Mouse (Mus musculus) left cerebral cortex, adult 9 months (tissue): ENCODE data around the gene Zfp354a.
A peak's percentile ranks its signal among the peaks of the same experiment; 100 is the strongest.
"Not testable (repeated sequence)": the region's sequence is repeated elsewhere in the genome, so short reads cannot be mapped to it uniquely, and the experiment has no call there.

ENCODE experiments used
- DNase-seq, 2 experiments: peaks; one replicate each; pipeline ENCODE4 v3.0.0; 2022; ENCODE audit warnings: low spot score in 2 of 2

Gene Zfp354a

GRCm38 (mm10) chr11:51059151-51059571, at the start of gene Zfp354a:
Gene Zfp354a, plus strand, starts transcription at chr11:51059257.
- DNase-seq: peak; percentile 31 to 65

GRCm38 (mm10) chr11:51011821-51012220, 47.2 kb upstream of the Zfp354a start:
- DNase-seq: no peak

GRCm38 (mm10) chr11:51013936-51014335, 45.1 kb upstream of the Zfp354a start, which contains the start of gene Olfr54:
Gene Olfr54, plus strand, starts transcription at chr11:51014236.
- DNase-seq: no peak

DNA sequence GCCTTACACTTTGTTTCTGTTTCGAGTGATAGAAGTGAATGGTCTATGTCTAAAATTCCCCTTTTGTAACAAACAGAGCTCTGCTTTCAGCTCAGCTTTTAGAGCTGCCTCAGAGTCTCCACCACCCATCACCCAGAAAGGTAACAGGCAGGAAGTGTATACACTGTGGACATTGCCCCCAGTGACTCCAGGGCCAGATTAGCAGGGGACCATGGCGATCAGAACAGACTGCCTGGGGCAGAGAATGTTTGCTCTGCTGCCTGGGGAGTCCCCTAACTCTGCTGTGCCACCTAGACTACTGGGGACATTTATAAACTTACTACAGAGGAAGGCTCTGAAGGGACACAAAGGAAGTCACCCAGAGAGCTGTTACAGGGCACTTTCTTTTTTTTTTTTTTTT, 42.7 kb upstream of the Zfp354a start:
- DNase-seq: no peak

DNA sequence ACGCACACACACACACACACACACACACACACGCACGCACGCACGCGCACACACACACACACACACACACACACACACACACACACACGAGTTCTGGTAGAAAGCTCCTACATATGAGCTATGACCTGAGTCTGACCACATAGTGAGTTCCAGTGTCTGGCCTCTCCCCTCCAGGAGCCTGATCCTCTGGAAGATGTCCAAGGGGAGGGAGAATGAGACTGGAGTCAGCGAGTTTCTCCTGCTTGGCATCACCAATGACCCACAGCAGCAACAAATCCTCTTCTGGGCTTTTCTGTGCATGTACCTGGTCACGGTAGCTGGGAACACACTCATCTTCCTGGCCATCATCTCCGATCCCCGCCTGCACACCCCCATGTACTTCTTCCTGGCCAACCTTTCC, 32.2 kb upstream of the Zfp354a start:
- DNase-seq: not testable (repeated sequence)

DNA sequence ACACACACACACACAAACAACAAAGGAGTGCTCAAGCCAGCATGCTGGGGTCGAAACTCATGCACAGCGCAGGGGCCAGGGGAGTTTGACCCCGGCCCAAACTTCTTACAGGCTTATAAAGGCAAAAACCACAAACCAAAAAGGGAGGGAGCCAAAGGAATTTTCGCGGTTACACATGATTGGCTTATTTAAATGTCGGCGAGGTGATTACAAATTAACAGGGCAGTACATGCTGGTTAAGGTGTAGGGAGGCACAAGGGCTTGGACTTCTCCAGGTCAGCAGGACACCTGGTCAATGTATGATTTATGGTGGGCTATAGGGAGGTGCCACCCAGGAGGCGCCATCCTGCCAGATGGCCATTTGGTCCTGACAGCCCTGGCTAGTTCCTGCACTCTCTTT, 29.7 kb upstream of the Zfp354a start:
- DNase-seq: not testable (repeated sequence)

DNA sequence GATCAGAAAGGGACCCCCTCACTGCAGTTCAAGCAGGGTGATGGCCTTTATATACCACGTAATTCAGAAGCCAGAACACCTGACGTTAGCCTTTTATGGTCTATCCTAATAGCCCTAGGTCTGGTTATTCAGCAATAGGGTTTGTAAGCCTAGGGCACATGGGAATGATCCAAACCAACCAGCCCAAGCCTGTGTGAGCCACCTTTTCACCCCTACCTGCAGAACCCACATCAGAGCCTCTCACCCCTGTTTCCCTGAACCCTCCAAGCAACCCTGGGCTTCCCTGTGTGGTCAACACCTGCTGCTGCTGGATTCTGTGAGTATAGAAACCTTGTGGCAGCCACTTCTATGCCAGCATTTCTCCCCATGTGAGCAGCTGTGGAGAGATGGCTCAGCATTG, 28.8 kb upstream of the Zfp354a start:
- no peak for DNase-seq

- DNase-seq: peak in 1 of 2 experiments; percentile 11
Observed at GRCm38 (mm10) chr11:51032851-51033250, 26.2 kb upstream of the Zfp354a start.

DNA sequence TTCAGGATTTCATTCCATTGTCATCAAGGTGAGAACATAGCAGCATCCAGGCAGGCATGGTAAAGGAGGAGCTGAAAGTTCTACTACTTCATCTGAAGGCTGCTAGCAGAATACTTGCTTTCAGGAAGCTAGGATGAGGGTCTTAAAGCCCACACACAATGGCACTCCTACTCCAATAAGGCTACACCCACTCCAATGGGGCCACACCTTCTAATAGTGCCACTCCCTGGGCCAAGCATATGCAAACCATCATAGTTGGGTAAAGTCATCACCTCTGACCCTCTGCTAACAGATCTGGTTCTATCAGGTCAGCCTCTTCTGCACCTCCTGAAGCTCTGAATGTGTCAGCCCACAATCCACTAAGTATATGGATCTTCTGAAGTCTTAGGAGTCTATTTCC, 24.9 kb upstream of the Zfp354a start:
- DNase-seq: not testable (repeated sequence)

GRCm38 (mm10) chr11:51035951-51036350, 23.1 kb upstream of the Zfp354a start:
- no peak for DNase-seq

DNA sequence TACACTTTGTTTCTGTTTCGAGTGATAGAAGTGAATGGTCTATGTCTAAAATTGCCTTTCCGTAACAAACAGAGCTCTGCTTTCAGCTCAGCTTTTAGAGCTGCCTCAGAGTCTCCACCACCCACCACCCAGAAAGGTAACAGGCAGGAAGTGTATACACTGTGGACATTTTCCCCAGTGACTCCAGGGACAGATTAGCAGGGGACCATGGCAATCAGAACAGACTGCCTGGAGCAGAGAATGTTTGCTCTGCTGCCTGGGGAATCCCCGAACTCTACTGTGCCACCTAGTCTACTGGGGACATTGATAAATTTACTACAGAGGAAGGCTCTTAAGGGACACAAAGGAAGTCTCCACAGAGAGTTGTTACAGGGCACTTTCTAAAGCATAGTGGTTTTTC, 14.3 kb upstream of the Zfp354a start:
- DNase-seq: not testable (repeated sequence)

DNA sequence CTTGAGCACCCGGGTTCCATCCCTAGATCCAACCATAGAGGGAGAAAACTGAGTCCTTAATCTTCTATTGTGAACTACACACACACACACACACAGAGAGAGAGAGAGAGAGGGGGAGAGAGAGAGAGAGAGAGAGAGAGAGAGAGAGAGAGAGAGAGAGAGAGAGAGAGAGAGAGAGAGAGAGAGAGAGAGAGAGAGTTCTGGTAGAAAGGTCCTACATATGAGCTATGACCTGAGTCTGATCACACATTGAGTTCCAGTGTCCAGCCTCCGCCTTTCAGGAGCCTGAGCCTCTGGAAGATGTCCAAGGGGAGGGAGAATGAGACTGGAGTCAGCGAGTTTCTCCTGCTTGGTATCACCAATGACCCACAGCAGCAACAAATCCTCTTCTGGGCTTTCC, 11.2 kb upstream of the Zfp354a start, which contains the start of gene Olfr1375:
Gene Olfr1375 (plus strand): TSS at position 301 of the 400 bp plus-strand sequence.
- not testable (repeated sequence) for DNase-seq

DNA sequence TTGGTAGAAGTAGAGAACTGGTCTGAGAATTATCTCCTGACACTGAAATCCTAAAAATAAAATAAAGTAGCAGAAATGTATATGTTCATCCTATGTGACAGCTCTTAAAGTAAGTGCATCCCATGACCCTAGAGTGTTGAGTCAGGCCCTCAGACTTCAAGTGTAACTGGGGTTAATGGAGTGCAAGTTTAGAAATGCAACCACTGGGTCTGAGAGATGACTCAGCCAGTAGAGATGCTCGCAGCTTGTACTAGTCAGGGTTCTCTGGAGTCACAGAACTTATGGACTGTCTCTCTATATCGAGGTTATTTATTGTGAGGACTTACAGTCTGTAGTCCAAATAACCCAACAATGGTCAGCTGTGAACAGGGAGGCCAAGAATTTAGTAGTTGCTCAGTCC, 7.4 kb upstream of the Zfp354a start:
- DNase-seq: no peak

DNA sequence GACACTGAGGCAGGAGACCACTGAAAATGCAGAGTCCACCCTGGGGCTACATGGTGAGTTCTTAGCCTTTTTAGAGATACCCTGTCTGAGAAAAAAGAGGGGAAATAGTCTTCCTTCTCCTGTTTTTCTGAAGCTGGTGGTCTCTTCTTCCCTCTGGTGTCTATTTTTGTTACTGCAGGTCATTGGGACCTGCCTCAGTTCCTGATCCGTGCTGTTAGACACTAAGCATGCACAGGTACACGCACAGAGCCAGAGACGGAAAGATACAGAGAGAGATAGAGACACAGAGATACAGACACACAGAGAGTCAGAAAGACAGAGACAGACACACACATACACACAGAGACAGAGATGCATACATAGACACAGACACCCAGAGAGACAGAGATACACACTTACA, 5.8 kb upstream of the Zfp354a start:
- DNase-seq: no peak

GRCm38 (mm10) chr11:51059640-51060039, 583 bp downstream of the Zfp354a start:
- DNase-seq: no peak

DNA sequence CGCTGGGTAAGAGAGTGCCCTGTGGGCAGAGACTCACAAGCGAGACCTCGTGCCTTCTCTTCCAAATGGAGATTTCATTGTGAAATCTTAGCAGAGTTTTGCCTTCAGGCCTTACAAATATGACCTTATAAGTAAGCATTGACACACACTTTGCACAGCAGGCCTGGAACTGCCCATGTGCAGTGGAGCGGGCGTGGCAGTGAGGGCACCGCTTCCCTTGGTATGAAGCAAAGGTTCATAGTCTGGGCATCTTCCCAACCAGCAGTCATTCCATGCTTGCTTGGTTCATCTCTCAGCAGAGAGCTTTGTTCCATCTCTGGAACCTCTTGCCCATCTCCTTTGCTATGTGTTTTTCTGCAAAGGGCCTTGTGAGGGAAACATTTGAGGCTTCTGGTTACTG, 1.9 kb downstream of the Zfp354a start:
- DNase-seq: no peak

GRCm38 (mm10) chr11:51063276-51063675, 4.2 kb downstream of the Zfp354a start:
- DNase-seq: no peak

DNA sequence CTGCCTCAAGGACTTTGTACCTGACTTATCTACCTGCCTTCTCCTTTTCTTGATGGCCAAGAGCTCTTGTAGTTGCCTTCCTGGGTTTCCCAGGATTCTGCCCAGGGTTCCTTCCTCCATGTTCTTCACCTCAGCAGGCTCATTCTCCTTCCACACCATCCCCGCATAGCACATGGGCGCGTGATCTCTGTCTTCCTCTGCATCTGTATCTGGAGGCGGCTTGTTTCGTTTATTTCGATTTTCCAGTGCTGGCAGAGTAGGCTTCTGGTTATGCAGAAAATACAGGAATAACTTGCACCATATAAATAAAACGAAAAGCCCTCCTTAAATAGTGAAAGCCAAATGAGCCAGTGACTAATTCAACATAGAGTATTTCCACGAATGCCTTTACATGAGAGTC, 4.8 kb downstream of the Zfp354a start:
- DNase-seq: peak in 1 of 2 experiments; percentile 44

DNA sequence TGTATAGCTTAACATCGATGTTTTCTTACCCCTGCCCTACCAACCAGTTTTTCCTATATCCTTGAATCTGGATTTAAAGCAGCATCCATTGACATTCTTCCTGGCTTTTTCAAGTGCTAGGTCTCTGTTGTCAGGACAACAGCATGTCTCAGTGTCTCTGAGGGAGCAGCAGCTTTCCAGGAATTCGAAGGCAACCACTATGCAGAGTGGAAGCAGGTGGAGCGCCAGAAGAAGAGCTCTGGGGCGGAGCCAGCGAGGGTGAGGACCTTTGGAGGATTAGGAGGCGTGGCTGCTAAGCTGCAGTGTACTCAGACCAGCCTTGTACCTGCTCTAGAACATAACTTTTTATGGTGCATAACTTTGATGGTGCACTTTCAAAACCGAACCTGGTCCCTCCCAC, 25.5 kb downstream of the Zfp354a start:
- DNase-seq: no peak

GRCm38 (mm10) chr11:51085269-51085668, 26.2 kb downstream of the Zfp354a start:
- no peak for DNase-seq

DNA sequence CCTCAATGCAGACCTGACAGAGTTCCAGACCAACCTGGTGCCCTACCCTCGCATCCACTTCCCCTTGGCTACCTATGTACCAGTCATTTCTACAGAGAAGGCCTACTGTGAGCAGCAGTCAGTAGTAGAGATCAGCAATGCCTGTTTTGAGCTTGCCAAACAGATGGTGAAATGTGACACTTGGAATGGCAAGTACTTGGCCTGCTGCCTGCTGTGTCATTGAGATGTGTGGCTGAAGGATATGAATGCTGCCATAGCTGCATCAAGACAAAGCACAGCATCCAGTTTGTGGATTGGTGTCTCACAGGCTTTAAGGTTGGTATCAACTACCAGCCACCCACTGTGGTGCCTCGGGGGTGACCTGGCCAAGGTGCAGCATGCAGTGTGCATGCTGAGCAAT, 48.2 kb downstream of the Zfp354a start:
- no peak for DNase-seq

DNA sequence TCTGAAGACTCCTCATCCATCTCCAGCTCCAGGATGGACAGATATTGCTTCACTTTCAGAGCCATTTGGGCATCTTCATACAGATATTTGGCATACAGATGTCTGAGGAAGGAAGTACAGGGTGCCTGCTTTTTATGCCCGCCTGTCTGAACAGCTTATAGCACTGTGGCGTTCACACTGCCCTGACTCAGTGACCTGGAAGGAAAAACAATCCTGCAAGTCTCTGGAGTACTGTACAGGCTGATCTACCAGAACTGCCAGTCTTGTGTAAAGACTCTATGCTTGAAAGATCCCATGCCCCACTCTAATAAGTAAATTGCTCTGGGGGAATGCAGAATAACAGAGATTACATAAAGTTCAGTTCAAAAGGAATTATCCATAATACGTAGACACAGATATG, 51.6 kb downstream of the Zfp354a start:
- DNase-seq: no peak
